Comparison of ENCODE assay signal across 8 mouse cellular contexts in genomic region chr4:85096682-85097081, GRCm38 (mm10).
DNase-seq lines count a peak whose midpoint lies in the region; TF ChIP-seq lines count a peak whose summit lies in the region.

No protein-coding gene starts in this region.

- intact Hi-C loops in gastrocnemius, adult 2 months (cut with DNase I): loop anchor here (2.0 to 5.0 kb wide), 3 partner anchors 220 to 1304 kb away; no protein-coding TSS in a partner anchor

- no peak overlapping the region for H3K4me3 ChIP-seq in gastrocnemius, adult 2 months

- peak; percentile 51 for DNase-seq in gastrocnemius, adult 2 months
- DNase-seq in gastrocnemius, postnatal 25 days: no peak
- peak; percentile 50 for DNase-seq in MN1 (ENCODE audit: low spot score)
- DNase-seq in cerebellum, adult 8-10 months: peak; percentile 40
- peak; percentile 22 to 27 for DNase-seq in frontal cortex, postnatal 25 days (ENCODE audit: low spot score in 2 of 2)
- peak; percentile 45 to 68 for DNase-seq in kidney, postnatal 25 days
- DNase-seq in lung, postnatal 36 days: peak; percentile 57
- DNase-seq in right cerebral cortex, postnatal 25 days: peak; percentile 28

- no peak overlapping the region for H3K27ac ChIP-seq in gastrocnemius, adult 2 months

- peak; percentile 99 for TF ChIP-seq CTCF in gastrocnemius, adult 2 months (IDR thresholded peaks at IDR 0.05)
